Mouse (Mus musculus): Measurements from ENCODE around the gene Olfr1392.

- TF ChIP-seq CTCF (IDR thresholded peaks at IDR 0.05; ENCODE audit: extremely low read depth, insufficient read depth, low read length) = no peak
- no peak for TF ChIP-seq POLR2A (IDR thresholded peaks at IDR 0.05; ENCODE audit: extremely low read depth, insufficient read depth, low read length)
Measured at GRCm38 (mm10) chr11:49248974-49249700, 35.9 kb upstream of the Olfr1392 start.
